8 mouse cellular contexts compared by ENCODE assay signal in genomic region chr16:28851409-28851821, GRCm38 (mm10).
DNase-seq lines count a peak whose midpoint lies in the region; ATAC-seq lines count a peak whose summit lies in the region.

No protein-coding gene starts in this region.

- peak; percentile 32 to 39; a peak in 1 of 4 replicates for ATAC-seq in hematopoietic stem cell, adult 5-6 weeks (replicated peaks in 1 of 2; ENCODE audit: insufficient read depth in 1 of 2, low FRiP score in 2 of 2, low TSS enrichment in 1 of 2, low read depth in 1 of 2, poor library complexity in 2 of 2, severe bottlenecking in 2 of 2)

- DNase-seq in adrenal gland, postnatal 36 days, result peak; percentile 26 to 28
- no peak for DNase-seq in adrenal gland, adult 8-10 months
- peak; percentile 30 for DNase-seq in MN1 (ENCODE audit: low spot score)
- DNase-seq in lung, postnatal 10 days, result peak; percentile 70
- DNase-seq in urinary bladder, postnatal 14 days (ENCODE audit: low spot score), result no peak
- no peak for DNase-seq in urinary bladder, adult 18-20 months (ENCODE audit: low spot score in 2 of 2)
- no peak for DNase-seq in yolk sac, embryonic 10.5 days (ENCODE audit: low spot score)

Comparison
In these comparisons a context has a peak if more than half of its experiments do, and no peak if none do; other contexts are left out.
1. DNase-seq: peak in adrenal gland, postnatal 36 days (2 of 2), MN1 (single experiment) and lung, postnatal 10 days (single experiment); none in adrenal gland, adult 8-10 months (single experiment), urinary bladder, postnatal 14 days (single experiment), urinary bladder, adult 18-20 months (0 of 2) and yolk sac, embryonic 10.5 days (single experiment).